Mouse (Mus musculus) G1E (cell line): ENCODE measurements around the gene Edaradd. TPM values are rescaled to one million over a fixed set of nuclear protein-coding genes. Genes with fewer than 3 reads are reported as not detected.
A peak's percentile ranks its signal among the peaks of the same experiment; 100 is the strongest.

Source experiments
- ATAC-seq: 2 replicates; pipeline ENCODE4 v1.8.0; 2016; ENCODE audit warnings: mild to moderate bottlenecking; ENCODE audit not compliant: insufficient number of reproducible peaks, poor library complexity, low FRiP score, severe bottlenecking; ENCODE audit errors: extremely low read depth
- DNase-seq: peaks from one replicate; pipeline ENCODE4 v3.0.0; 2012; ENCODE audit warnings: low spot score
- H3K27me3 ChIP-seq: 2 replicates; pipeline ENCODE4 v1.6.1; 2012; ENCODE audit warnings: mild to moderate bottlenecking, low read length, inconsistent platforms; ENCODE audit not compliant: insufficient read depth
- H3K36me3 ChIP-seq: replicated peaks from 2 replicates; pipeline ENCODE3; 2012; ENCODE audit warnings: mild to moderate bottlenecking, inconsistent platforms
- H3K4me1 ChIP-seq: 2 replicates; pipeline ENCODE4 v1.6.1; 2012; ENCODE audit warnings: low read depth, low read length, inconsistent platforms, mixed read lengths; ENCODE audit not compliant: insufficient read depth
- H3K4me3 ChIP-seq: 2 replicates; pipeline ENCODE4 v1.5.1; 2012; ENCODE audit warnings: low read depth, mild to moderate bottlenecking, inconsistent platforms, low read length, moderate library complexity, mixed read lengths
- H3K9me3 ChIP-seq: replicated peaks from 2 replicates; pipeline ENCODE4 v1.6.1; 2012; ENCODE audit warnings: inconsistent platforms
- CTCF ChIP-seq: IDR thresholded peaks from 2 replicates; pipeline ENCODE4 v1.5.1; 2012; ENCODE audit warnings: low read depth, low read length, inconsistent platforms, mixed read lengths
- GATA1 ChIP-seq: IDR thresholded peaks from 2 replicates; pipeline ENCODE4 v1.6.1; 2012; ENCODE audit warnings: borderline replicate concordance, low read length, inconsistent platforms, mixed read lengths
- GATA2 ChIP-seq: IDR thresholded peaks from 2 replicates; pipeline ENCODE4 v1.6.1; 2012; ENCODE audit warnings: low read depth, low read length, inconsistent platforms, borderline replicate concordance
- POLR2AphosphoS5 ChIP-seq: IDR thresholded peaks from 2 replicates; pipeline ENCODE4 v1.6.1; 2012; ENCODE audit warnings: low read depth, low read length, inconsistent platforms; ENCODE audit not compliant: insufficient replicate concordance
- TAL1 ChIP-seq: conservative IDR thresholded peaks from 2 replicates; pipeline ENCODE4 v1.6.1; 2012; ENCODE audit warnings: low read depth, low read length, inconsistent platforms, mixed read lengths
- polyA plus RNA-seq: library from polyadenylated mRNA; stranded (reverse); fragments of >175 nt; gene quantifications from 2 replicates; pipeline ENCODE4 v1.2.3, GENCODE M21; 2012
- total RNA-seq, 2 experiments: library from RNA; stranded (forward) in 1 of 2; stranded (reverse) in 1 of 2; fragments of 200-1000 nt in 1 of 2; fragments of >200 nt in 1 of 2; fragmentation: Nextera tagmentation in 1 of 2; gene quantifications; 2 replicates each; pipeline ENCODE4 v1.2.3; 2014 to 2017

Edaradd gene
- total and polyA plus RNA-seq, 3 experiments, result 0.07 to 2.0 (median 0.66) TPM

DNA sequence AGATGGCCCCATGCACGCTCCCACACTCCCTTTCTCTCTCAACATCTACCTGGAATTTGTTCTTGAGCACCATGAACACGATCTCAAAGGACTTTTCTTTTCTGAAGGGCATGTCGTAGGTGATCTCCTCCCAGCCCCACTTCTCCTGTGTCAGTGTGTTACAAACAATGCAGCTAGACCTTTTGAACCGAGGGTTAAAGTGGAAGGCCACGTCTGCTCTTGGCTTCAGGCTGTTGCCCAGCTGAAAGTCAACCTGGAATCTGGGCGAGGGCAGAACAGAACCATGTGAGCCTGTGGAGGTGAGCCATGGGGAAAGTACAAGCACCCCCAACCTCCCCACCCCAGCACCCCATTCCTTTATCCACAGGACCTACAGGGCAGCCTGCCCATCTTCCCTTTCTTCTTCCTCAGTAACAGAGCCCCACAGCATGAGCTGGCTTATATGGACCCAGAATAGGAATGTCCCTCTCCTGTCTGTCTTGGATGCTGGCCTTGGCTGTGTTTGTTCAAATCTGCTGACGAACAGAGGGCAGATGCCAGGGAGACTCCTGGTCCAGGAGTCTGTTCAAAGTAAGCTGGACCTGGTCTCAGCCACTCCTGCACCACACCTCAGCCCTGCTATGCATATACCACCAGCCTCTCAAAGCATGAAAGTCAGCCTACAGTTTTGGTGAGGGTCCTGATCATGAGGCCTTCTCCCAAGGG lies 65.4 kb downstream of the Edaradd start:
- peaks cover 31% of the 10 kb centered on the region for H3K4me1 ChIP-seq
- TF ChIP-seq GATA1 (no peak), CTCF (no peak), TAL1 (no peak), GATA2 (no peak), POLR2AphosphoS5 (no peak)
- DNase-seq, result no peak
- H3K4me3 ChIP-seq, result no peak overlapping the region
- ATAC-seq, result no peak
- no peaks in the 10 kb centered on the region for H3K27me3 ChIP-seq
- peaks cover 87% of the 10 kb centered on the region for H3K36me3 ChIP-seq
- H3K9me3 ChIP-seq, result no peaks in the 10 kb centered on the region

GRCm38 (mm10) chr13:12453150-12453549 lies 67.1 kb downstream of the Edaradd start:
- Histone ChIP-seq H3K36me3 (peaks cover 83% of the 10 kb centered on the region), H3K4me3 (no peak overlapping the region), H3K9me3 (no peaks in the 10 kb centered on the region), H3K4me1 (peaks cover 20% of the 10 kb centered on the region), H3K27me3 (no peaks in the 10 kb centered on the region)
- no peak for TF ChIP-seq CTCF
- TF ChIP-seq GATA1, result no peak
- TF ChIP-seq POLR2AphosphoS5, result no peak
- TF ChIP-seq TAL1, result no peak
- TF ChIP-seq GATA2, result no peak
- ATAC-seq, result no peak
- no peak for DNase-seq

GRCm38 (mm10) chr13:12442008-12442587 lies 78.1 kb downstream of the Edaradd start:
- Histone ChIP-seq H3K9me3 (no peaks in the 10 kb centered on the region), H3K27me3 (no peaks in the 10 kb centered on the region), H3K4me3 (no peak overlapping the region), H3K4me1 (peaks cover 12% of the 10 kb centered on the region), H3K36me3 (peaks cover 77% of the 10 kb centered on the region)
- DNase-seq (no peak), ATAC-seq (no peak)
- TF ChIP-seq GATA2 (no peak), GATA1 (no peak), POLR2AphosphoS5 (no peak), CTCF (no peak)

DNA sequence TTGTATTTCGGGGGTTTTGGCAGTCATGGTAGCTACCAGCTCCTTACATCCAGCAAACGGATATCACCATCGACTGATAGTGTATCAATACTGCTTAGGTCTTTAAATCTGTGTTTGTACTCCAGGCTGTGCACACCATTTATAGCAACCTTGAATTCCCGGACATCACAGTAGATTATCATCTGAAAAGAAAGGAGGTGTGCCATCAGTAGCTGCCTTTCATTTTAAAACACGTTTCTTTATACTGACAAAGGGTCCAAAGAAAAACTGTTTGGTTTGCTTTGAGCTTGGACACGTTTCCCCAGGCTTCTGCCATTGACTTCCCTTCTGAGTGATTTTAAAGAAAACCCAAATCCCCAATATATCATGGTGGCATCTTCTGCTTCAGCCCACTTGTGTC lies 79.4 kb downstream of the Edaradd start:
- DNase-seq (no peak), ATAC-seq (no peak)
- TF ChIP-seq TAL1 (no peak), POLR2AphosphoS5 (no peak), CTCF (no peak), GATA1 (no peak), GATA2 (no peak)
- Histone ChIP-seq H3K4me3 (no peak overlapping the region), H3K27me3 (no peaks in the 10 kb centered on the region), H3K4me1 (peaks cover 15% of the 10 kb centered on the region), H3K36me3 (peaks cover 75% of the 10 kb centered on the region), H3K9me3 (no peaks in the 10 kb centered on the region)

DNA sequence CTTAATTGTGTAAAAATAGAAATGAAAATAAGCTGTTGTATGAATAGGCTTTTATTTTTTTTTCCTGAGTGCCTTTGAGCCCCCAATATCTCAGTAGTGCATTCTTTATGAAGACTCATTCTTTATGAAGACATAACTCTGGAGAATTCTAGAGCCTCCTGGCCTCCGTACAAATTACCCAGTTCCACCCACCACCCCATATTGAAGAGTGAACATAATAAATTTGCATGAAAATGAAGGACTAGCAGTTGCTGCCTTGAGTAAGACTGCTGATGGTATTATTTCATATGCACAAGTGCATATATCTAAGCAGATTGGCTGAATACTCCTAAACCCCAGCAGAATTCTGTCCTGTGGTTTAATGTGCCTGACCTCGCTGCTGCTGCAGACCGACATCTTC lies 80.7 kb downstream of the Edaradd start:
- ATAC-seq (no peak), DNase-seq (no peak)
- Histone ChIP-seq H3K36me3 (peaks cover 80% of the 10 kb centered on the region), H3K27me3 (no peaks in the 10 kb centered on the region), H3K9me3 (no peaks in the 10 kb centered on the region), H3K4me3 (no peak overlapping the region), H3K4me1 (peaks cover 23% of the 10 kb centered on the region)
- TF ChIP-seq POLR2AphosphoS5 (no peak), GATA1 (no peak), CTCF (no peak), TAL1 (no peak), GATA2 (no peak)

DNA sequence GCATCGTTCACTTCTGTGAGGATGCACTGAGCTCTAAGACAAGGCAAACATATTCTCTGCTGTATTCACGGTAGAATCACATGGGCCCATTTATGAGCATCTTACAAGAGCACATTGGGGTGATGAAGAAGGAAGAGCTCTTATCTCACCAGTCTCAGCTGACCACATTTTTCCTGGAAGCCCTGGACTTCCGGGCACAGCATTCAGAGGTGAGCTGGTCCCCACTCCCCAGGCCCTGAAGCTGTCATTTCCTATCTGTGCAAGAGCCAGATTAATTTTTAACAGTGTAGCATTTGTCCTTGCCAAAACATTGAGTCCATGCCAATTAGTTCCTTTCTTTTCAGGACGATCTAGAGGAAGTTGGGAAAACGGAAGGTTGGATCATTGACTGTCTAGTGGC lies 86.4 kb downstream of the Edaradd start:
- H3K9me3 ChIP-seq, result no peaks in the 10 kb centered on the region
- H3K36me3 ChIP-seq, result peaks cover 98% of the 10 kb centered on the region
- H3K27me3 ChIP-seq, result no peaks in the 10 kb centered on the region
- TF ChIP-seq GATA1, result no peak
- 0 out of 2 replicates have a peak, but pooled peaks have one; percentile 23 for TF ChIP-seq TAL1
- ATAC-seq, result peak; percentile 57
- H3K4me3 ChIP-seq, result no peak overlapping the region
- peaks cover 37% of the 10 kb centered on the region for H3K4me1 ChIP-seq
- DNase-seq, result no peak
